Mouse (Mus musculus) megakaryocyte, embryonic 14.5 days (primary cell): ENCODE results near the gene Oas1e.

Experiments
- FLI1 ChIP-seq: IDR thresholded peaks from 2 replicates; pipeline ENCODE4 v1.6.1; 2012; ENCODE audit warnings: low read length, inconsistent platforms, mixed read lengths
- GATA1 ChIP-seq: IDR thresholded peaks from 3 replicates; pipeline ENCODE4 v1.6.1; 2012; ENCODE audit warnings: mixed read lengths, low read length, inconsistent platforms, borderline replicate concordance

DNA sequence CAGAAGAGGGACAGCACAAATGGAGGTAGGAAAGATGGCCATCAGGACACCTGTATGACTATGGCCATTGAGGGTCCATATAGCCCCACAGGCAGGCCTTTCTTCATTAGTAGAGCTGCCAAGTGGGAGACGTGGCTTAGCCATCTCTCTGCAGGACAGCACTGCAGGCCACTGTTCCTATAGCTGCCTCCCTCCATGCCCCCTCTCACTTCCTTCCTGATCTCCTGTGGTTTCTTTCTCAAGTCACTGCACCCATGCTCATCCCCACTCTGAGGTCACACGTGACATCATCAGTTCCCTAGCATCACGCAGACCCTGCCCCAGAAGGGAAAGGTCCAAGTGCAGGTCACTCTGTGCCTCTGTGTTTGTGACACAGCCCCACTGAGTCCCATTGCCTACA is 8.3 kb downstream of the Oas1e start:
- TF ChIP-seq GATA1 (no peak), FLI1 (no peak)
